Mouse (Mus musculus): ENCODE results near the gene Mrpl46.

GRCm38 (mm10) chr7:78796624-78797023 lies 13.3 kb upstream of the Mrpl46 start:
- TF ChIP-seq CTCF (IDR thresholded peaks at IDR 0.05; ENCODE audit: borderline replicate concordance, extremely low read depth, insufficient read depth, insufficient read length) (no peak), POLR2A (IDR thresholded peaks at IDR 0.05; ENCODE audit: borderline replicate concordance, extremely low read depth, insufficient read depth, insufficient read length, poor library complexity, severe bottlenecking) (no peak)
